8 mouse cellular contexts compared by ENCODE assay signal in the genomic region with DNA sequence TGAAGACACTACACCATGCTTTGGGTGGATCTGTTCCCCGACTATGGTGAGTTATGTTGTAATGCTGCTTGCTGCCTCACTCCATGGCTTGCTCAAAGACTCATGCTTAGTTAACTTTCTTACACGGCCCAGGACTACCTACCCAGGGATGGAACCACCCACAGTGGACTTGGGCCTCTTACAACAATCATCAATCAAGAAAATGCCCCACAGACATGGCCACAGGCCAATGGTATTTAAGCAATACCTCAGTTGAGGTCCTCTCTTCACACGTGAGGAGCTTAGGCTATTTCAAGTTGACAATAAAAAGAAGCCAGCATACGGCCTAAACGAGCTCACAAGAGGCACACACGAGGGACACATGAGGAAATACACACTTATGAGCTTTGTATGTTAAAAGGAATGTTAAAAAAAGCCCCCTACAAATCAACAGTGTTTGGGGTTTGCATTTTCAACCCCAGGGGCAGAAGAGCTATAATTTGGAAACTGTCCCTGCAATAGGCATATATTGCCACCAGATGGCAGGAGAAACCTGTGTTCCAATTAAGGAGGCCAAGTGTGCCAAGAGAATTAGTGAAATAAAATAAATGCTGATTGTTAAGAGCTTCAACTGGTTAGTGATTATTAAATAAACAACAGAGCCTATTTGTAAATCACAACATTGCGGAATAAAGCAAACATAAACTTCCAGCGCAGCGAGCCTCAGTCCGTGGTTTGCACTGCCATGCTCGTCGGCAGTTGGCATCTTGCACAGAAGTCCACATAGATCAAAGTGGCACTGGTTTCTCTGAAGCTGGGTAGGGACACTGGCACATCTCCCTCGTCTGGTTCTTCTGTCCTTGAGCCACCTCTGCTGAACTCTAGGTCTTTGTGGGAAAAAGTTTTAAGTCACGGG. TPM values are rescaled to one million over a fixed set of nuclear protein-coding genes. Genes with fewer than 3 reads are reported as not detected.
DNase-seq lines count a peak whose midpoint lies in the region; ATAC-seq and TF ChIP-seq lines count a peak whose summit lies in the region.

No protein-coding gene starts in this region.

- 52% methylated on average over 14 of the region's 14 CpGs for WGBS in forebrain, embryonic 15.5 days
- 68% methylated on average over 14 of the region's 14 CpGs for WGBS in forebrain, embryonic 12.5 days
- whole genome bisulfite sequencing in midbrain, embryonic 13.5 days: 64% methylated on average over 14 of the region's 14 CpGs

- no peaks in the 10 kb centered on the region for H3K36me3 ChIP-seq in forebrain, embryonic 15.5 days
- H3K36me3 ChIP-seq in forebrain, embryonic 12.5 days (replicated peaks): no peaks in the 10 kb centered on the region
- H3K36me3 ChIP-seq in midbrain, embryonic 13.5 days: no peaks in the 10 kb centered on the region

- H3K4me1 ChIP-seq in forebrain, embryonic 15.5 days: peaks cover 10% of the 10 kb centered on the region
- H3K4me1 ChIP-seq in forebrain, embryonic 12.5 days: peaks cover 6% of the 10 kb centered on the region; the same call in 1 of the 2 replicates
- peaks cover 7% of the 10 kb centered on the region; the same call in 1 of the 2 replicates for H3K4me1 ChIP-seq in midbrain, embryonic 13.5 days (replicated peaks)

- no peak overlapping the region for H3K9ac ChIP-seq in forebrain, embryonic 15.5 days (replicated peaks)
- no peak overlapping the region for H3K9ac ChIP-seq in forebrain, embryonic 12.5 days
- H3K9ac ChIP-seq in midbrain, embryonic 13.5 days (replicated peaks): no peak overlapping the region

- peak; percentile 38; the same call in 1 of the 2 replicates for ATAC-seq in forebrain, embryonic 15.5 days (replicated peaks)
- no peak for ATAC-seq in forebrain, embryonic 12.5 days (ENCODE audit: low FRiP score)
- ATAC-seq in midbrain, embryonic 13.5 days: peak; percentile 55; the same call in 1 of the 2 replicates

- H3K4me2 ChIP-seq in forebrain, embryonic 15.5 days (replicated peaks): 0 out of 2 replicates have a peak overlapping the region, but pooled peaks have one; percentile 11
- H3K4me2 ChIP-seq in forebrain, embryonic 12.5 days: no peak overlapping the region
- no peak overlapping the region for H3K4me2 ChIP-seq in midbrain, embryonic 13.5 days (replicated peaks)

- peak; percentile 93 for TF ChIP-seq CTCF in layer of hippocampus, adult 2 months (conservative IDR thresholded peaks at IDR 0.05)

- peak; percentile 47 for DNase-seq in A20 (ENCODE audit: low read depth, low spot score)
- peak; percentile 62 for DNase-seq in brain, adult 2 months (ENCODE audit: low read depth, low spot score)
- peak; percentile 34 for DNase-seq in gonadal fat pad, adult 2 months (ENCODE audit: low read depth)
- peak; percentile 37 to 50 for DNase-seq in layer of hippocampus, adult 2 months (ENCODE audit: low spot score in 2 of 2)
- no peak for DNase-seq in urinary bladder, postnatal 4 days (ENCODE audit: low spot score in 2 of 2)

- H3K27ac ChIP-seq in forebrain, embryonic 15.5 days (replicated peaks): no peak overlapping the region
- no peak overlapping the region for H3K27ac ChIP-seq in forebrain, embryonic 12.5 days
- no peak overlapping the region for H3K27ac ChIP-seq in layer of hippocampus, adult 2 months
- H3K27ac ChIP-seq in midbrain, embryonic 13.5 days: no peak overlapping the region

- H3K9me3 ChIP-seq in forebrain, embryonic 15.5 days: no peaks in the 10 kb centered on the region
- H3K9me3 ChIP-seq in forebrain, embryonic 12.5 days: no peaks in the 10 kb centered on the region
- H3K9me3 ChIP-seq in midbrain, embryonic 13.5 days: no peaks in the 10 kb centered on the region

- no peak overlapping the region for H3K4me3 ChIP-seq in forebrain, embryonic 15.5 days
- no peak overlapping the region for H3K4me3 ChIP-seq in forebrain, embryonic 12.5 days (replicated peaks)
- peak overlapping the region; percentile 34 for H3K4me3 ChIP-seq in layer of hippocampus, adult 2 months
- H3K4me3 ChIP-seq in midbrain, embryonic 13.5 days (replicated peaks): no peak overlapping the region

- no peaks in the 10 kb centered on the region for H3K27me3 ChIP-seq in forebrain, embryonic 15.5 days
- no peaks in the 10 kb centered on the region for H3K27me3 ChIP-seq in forebrain, embryonic 12.5 days
- 0 out of 2 replicates have a peak, but pooled peaks cover 3% of the 10 kb centered on the region for H3K27me3 ChIP-seq in midbrain, embryonic 13.5 days

RNA-seq across cellular contexts. Expression of a gene that starts 58.8 kb away (rescaled TPM):
- polyA plus RNA-seq in forebrain, embryonic 15.5 days (2015; fragmentation: Nextera tagmentation; extraction: Ambion mirVana): 5.6 and 6.7 TPM in 2 replicates
- 7.7 and 8.1 TPM in 2 replicates for polyA plus RNA-seq in forebrain, embryonic 12.5 days (2016; fragmentation: Nextera tagmentation; extraction: Ambion mirVana)
- 6.5 and 7.4 TPM in 2 replicates for polyA plus RNA-seq in gonadal fat pad, adult 2 months (2012; rRNA removed)
- 10 to 100 TPM; 14.9 to 21.6 TPM for total RNA-seq in layer of hippocampus, adult 2 months (2021)
- 11.1 TPM in 2 replicates for polyA plus RNA-seq in midbrain, embryonic 13.5 days (2015; fragmentation: Nextera tagmentation; extraction: Ambion mirVana)

Comparison
In these comparisons a context has a peak if more than half of its experiments do, and no peak if none do; other contexts are left out.
1. DNase-seq: peak in A20 (single experiment), brain, adult 2 months (single experiment), gonadal fat pad, adult 2 months (single experiment) and layer of hippocampus, adult 2 months (2 of 2); none in urinary bladder, postnatal 4 days (0 of 2).